Mouse (Mus musculus) neural tube, embryonic 14.5 days (tissue): ENCODE results near the gene Cdipt. TPM values are rescaled to one million over a fixed set of nuclear protein-coding genes. Genes with fewer than 3 reads are reported as not detected.

ENCODE experiments used
- polyA plus RNA-seq: library from polyadenylated mRNA; unstranded; fragments of >200 nt; fragmentation: Nextera tagmentation; extraction: Ambion mirVana; gene quantifications from 2 replicates; pipeline ENCODE4 v1.2.1, GENCODE M21; 2014

Cdipt gene
- polyA plus RNA-seq, 1 experiment from 2014 or later, result 105 TPM

Other genes starting within 250 kb of the Cdipt start
- 85.0 and 85.9 TPM in 2 replicates for gene Mapk3, start 216.3 kb upstream of the Cdipt start, polyA plus RNA-seq
- 1.8 and 2.4 TPM in 2 replicates for gene Gdpd3, start 209.6 kb upstream of the Cdipt start, polyA plus RNA-seq
- gene Ypel3, start 199.0 kb upstream of the Cdipt start, polyA plus RNA-seq, result 219 and 246 TPM in 2 replicates
- 0.27 and 0.55 TPM in 2 replicates for gene Tbx6, start 194.4 kb upstream of the Cdipt start, polyA plus RNA-seq
- 154 and 168 TPM in 2 replicates for gene Ppp4c, start 183.4 kb upstream of the Cdipt start, polyA plus RNA-seq
- gene Fam57b, start 178.2 kb upstream of the Cdipt start, polyA plus RNA-seq, result 50.9 and 64.4 TPM in 2 replicates
- gene 4930451I11Rik, start 144.3 kb upstream of the Cdipt start, polyA plus RNA-seq, result not detected in 2 replicates
- gene Doc2a, start 128.5 kb upstream of the Cdipt start, polyA plus RNA-seq, result 18.4 and 20.2 TPM in 2 replicates
- gene Hirip3, start 113.9 kb upstream of the Cdipt start, polyA plus RNA-seq, result 11.0 and 15.2 TPM in 2 replicates
- 86.7 and 92.4 TPM in 2 replicates for gene Ino80e, start 113.5 kb upstream of the Cdipt start, polyA plus RNA-seq
- gene Taok2, start 91.2 kb upstream of the Cdipt start, polyA plus RNA-seq, result 28.9 and 36.5 TPM in 2 replicates
- 29.4 and 32.2 TPM in 2 replicates for gene Tmem219, start 53.0 kb upstream of the Cdipt start, polyA plus RNA-seq
- gene Kctd13, start 47.0 kb upstream of the Cdipt start, polyA plus RNA-seq, result 92.9 and 103 TPM in 2 replicates
- 5.8 and 10.6 TPM in 2 replicates for gene Asphd1, start 26.3 kb upstream of the Cdipt start, polyA plus RNA-seq
- gene Sez6l2, start 25.4 kb upstream of the Cdipt start, polyA plus RNA-seq, result 70.9 and 85.0 TPM in 2 replicates
- gene Cdiptos, start 184 bp downstream of the Cdipt start, polyA plus RNA-seq, result 0.86 and 1.2 TPM in 2 replicates
- 2.4 and 4.8 TPM in 2 replicates for gene Mvp, start 38.7 kb downstream of the Cdipt start, polyA plus RNA-seq
- gene Pagr1b, start 40.6 kb downstream of the Cdipt start, polyA plus RNA-seq, result not detected in 2 replicates
- 30.4 and 46.9 TPM in 2 replicates for gene Pagr1a, start 41.4 kb downstream of the Cdipt start, polyA plus RNA-seq
- 36.3 and 60.2 TPM in 2 replicates for gene Gm42742, start 45.2 kb downstream of the Cdipt start, polyA plus RNA-seq
- gene Prrt2, start 45.3 kb downstream of the Cdipt start, polyA plus RNA-seq, result 41.4 and 63.5 TPM in 2 replicates
- gene Maz, start 51.1 kb downstream of the Cdipt start, polyA plus RNA-seq, result 61.7 and 64.8 TPM in 2 replicates
- 12.7 and 13.9 TPM in 2 replicates for gene Kif22, start 66.6 kb downstream of the Cdipt start, polyA plus RNA-seq
- not detected in 2 replicates for gene Zg16, start 111.4 kb downstream of the Cdipt start, polyA plus RNA-seq
- gene AI467606, start 115.4 kb downstream of the Cdipt start, polyA plus RNA-seq, result 1.4 and 1.6 TPM in 2 replicates
- gene Qprt, start 146.3 kb downstream of the Cdipt start, polyA plus RNA-seq, result 0.88 TPM in 1 of 2 replicates, not detected in the other
- gene Spn, start 161.9 kb downstream of the Cdipt start, polyA plus RNA-seq, result not detected in 2 replicates
- gene Cd2bp2, start 220.1 kb downstream of the Cdipt start, polyA plus RNA-seq, result 58.1 and 71.9 TPM in 2 replicates
- 28.5 and 29.4 TPM in 2 replicates for gene Tbc1d10b, start 232.6 kb downstream of the Cdipt start, polyA plus RNA-seq
- 8.5 and 12.5 TPM in 2 replicates for gene Mylpf, start 233.0 kb downstream of the Cdipt start, polyA plus RNA-seq